Comparison of ENCODE assay signal across 8 mouse cellular contexts in genomic region chr2:4517553-4518125, GRCm38 (mm10).
DNase-seq lines count a peak whose midpoint lies in the region; ATAC-seq lines count a peak whose summit lies in the region.

No protein-coding gene starts in this region.

- H3K27ac ChIP-seq in embryonic facial prominence, embryonic 10.5 days (replicated peaks): peak overlapping the region; percentile 15; the same call in 1 of the 2 replicates
- peak overlapping the region; percentile 76 for H3K27ac ChIP-seq in intestine, embryonic 16.5 days (ENCODE audit: low read length)
- H3K27ac ChIP-seq in lung, embryonic 15.5 days: peak overlapping the region; percentile 94

- H3K36me3 ChIP-seq in embryonic facial prominence, embryonic 10.5 days (replicated peaks): peaks cover 58% of the 10 kb centered on the region
- H3K36me3 ChIP-seq in intestine, embryonic 16.5 days (ENCODE audit: control insufficient read depth, insufficient read depth, low read length): no peaks in the 10 kb centered on the region
- no peaks in the 10 kb centered on the region for H3K36me3 ChIP-seq in lung, embryonic 15.5 days

- H3K9me3 ChIP-seq in embryonic facial prominence, embryonic 10.5 days: peaks cover 4% of the 10 kb centered on the region; the same call in 1 of the 2 replicates
- no peaks in the 10 kb centered on the region for H3K9me3 ChIP-seq in intestine, embryonic 16.5 days (ENCODE audit: control insufficient read depth, low read length)
- H3K9me3 ChIP-seq in lung, embryonic 15.5 days: no peaks in the 10 kb centered on the region

- H3K4me1 ChIP-seq in embryonic facial prominence, embryonic 10.5 days: peaks cover 20% of the 10 kb centered on the region
- H3K4me1 ChIP-seq in intestine, embryonic 16.5 days (ENCODE audit: control insufficient read depth, insufficient read depth, low read length): peaks cover 19% of the 10 kb centered on the region
- H3K4me1 ChIP-seq in lung, embryonic 15.5 days: peaks cover 20% of the 10 kb centered on the region

- intact Hi-C loops in left cerebral cortex, postnatal 36 days (cut with DNase I): no loop called here

- 61% methylated on average over 7 of the region's 7 CpGs for WGBS in embryonic facial prominence, embryonic 10.5 days
- 19% methylated on average over 7 of the region's 7 CpGs for WGBS in intestine, embryonic 16.5 days
- 9% methylated on average over 7 of the region's 7 CpGs for WGBS in lung, embryonic 15.5 days

- no peak overlapping the region for H3K4me3 ChIP-seq in embryonic facial prominence, embryonic 10.5 days
- H3K4me3 ChIP-seq in intestine, embryonic 16.5 days (ENCODE audit: low read length): no peak overlapping the region
- no peak overlapping the region for H3K4me3 ChIP-seq in lung, embryonic 15.5 days

- ATAC-seq in intestine, embryonic 16.5 days: peak; percentile 91
- peak; percentile 95 for ATAC-seq in lung, embryonic 15.5 days (ENCODE audit: borderline replicate concordance, extremely low read depth, low FRiP score, low TSS enrichment)

- H3K27me3 ChIP-seq in embryonic facial prominence, embryonic 10.5 days (replicated peaks; ENCODE audit: low read depth, poor library complexity, severe bottlenecking): no peaks in the 10 kb centered on the region
- H3K27me3 ChIP-seq in intestine, embryonic 16.5 days (replicated peaks; ENCODE audit: control insufficient read depth, insufficient read depth, low read length): no peaks in the 10 kb centered on the region
- no peaks in the 10 kb centered on the region for H3K27me3 ChIP-seq in lung, embryonic 15.5 days

- DNase-seq in adrenal gland, adult 2 months: peak; percentile 68
- peak; percentile 21 for DNase-seq in embryonic facial prominence, embryonic 10.5 days (ENCODE audit: low spot score)
- DNase-seq in heart, adult 8-10 months (ENCODE audit: low spot score): peak; percentile 88
- DNase-seq in retina, postnatal 1 day: peak; percentile 64
- no peak for DNase-seq in frontal cortex, postnatal 36 days (ENCODE audit: low spot score in 2 of 2)
- DNase-seq in left cerebral cortex, postnatal 36 days (ENCODE audit: low spot score in 2 of 2): no peak

- H3K9ac ChIP-seq in intestine, embryonic 16.5 days (ENCODE audit: low read depth, low read length): no peak overlapping the region
- no peak overlapping the region for H3K9ac ChIP-seq in lung, embryonic 15.5 days

- H3K4me2 ChIP-seq in intestine, embryonic 16.5 days (ENCODE audit: low read depth, low read length): peak overlapping the region; percentile 20; the same call in 1 of the 2 replicates
- H3K4me2 ChIP-seq in lung, embryonic 15.5 days: peak overlapping the region; percentile 44

Comparison
In these comparisons a context has a peak if more than half of its experiments do, and no peak if none do; other contexts are left out.
1. DNase-seq: peak in adrenal gland, adult 2 months (single experiment), embryonic facial prominence, embryonic 10.5 days (single experiment), heart, adult 8-10 months (single experiment) and retina, postnatal 1 day (single experiment); none in frontal cortex, postnatal 36 days (0 of 2) and left cerebral cortex, postnatal 36 days (0 of 2).
2. H3K27ac ChIP-seq: peak in every context shown above with its lines; median percentile 94 in lung, embryonic 15.5 days; 76 in intestine, embryonic 16.5 days; 15 in embryonic facial prominence, embryonic 10.5 days.